Mouse (Mus musculus): ENCODE measurements around the gene Tmem141. TPM values are rescaled to one million over a fixed set of nuclear protein-coding genes. Genes with fewer than 3 reads are reported as not detected.

Tmem141 gene
- polyA plus RNA-seq, 1 experiment from 2014 or later = 20.0 TPM

Other genes starting within 250 kb of the Tmem141 start
- 21.1 and 22.5 TPM in 2 replicates for gene Sapcd2, start 249.7 kb downstream of the Tmem141 start, polyA plus RNA-seq (2015; fragmentation: Nextera tagmentation; extraction: Ambion mirVana)
- gene Entpd2, start 226.1 kb downstream of the Tmem141 start, polyA plus RNA-seq (2015; fragmentation: Nextera tagmentation; extraction: Ambion mirVana) = 3.4 and 4.0 TPM in 2 replicates
- 30.8 TPM in 2 replicates for gene Npdc1, start 222.7 kb downstream of the Tmem141 start, polyA plus RNA-seq (2015; fragmentation: Nextera tagmentation; extraction: Ambion mirVana)
- gene Fut7, start 198.7 kb downstream of the Tmem141 start, polyA plus RNA-seq (2015; fragmentation: Nextera tagmentation; extraction: Ambion mirVana) = 0.35 and 0.46 TPM in 2 replicates
- gene Abca2, start 193.3 kb downstream of the Tmem141 start, polyA plus RNA-seq (2015; fragmentation: Nextera tagmentation; extraction: Ambion mirVana) = 5.4 and 5.8 TPM in 2 replicates
- gene Clic3, start 165.2 kb downstream of the Tmem141 start, polyA plus RNA-seq (2015; fragmentation: Nextera tagmentation; extraction: Ambion mirVana) = 8.0 and 17.9 TPM in 2 replicates
- 37.6 and 40.4 TPM in 2 replicates for gene Paxx, start 160.9 kb downstream of the Tmem141 start, polyA plus RNA-seq (2015; fragmentation: Nextera tagmentation; extraction: Ambion mirVana)
- gene Ptgds, start 152.0 kb downstream of the Tmem141 start, polyA plus RNA-seq (2015; fragmentation: Nextera tagmentation; extraction: Ambion mirVana) = 192 and 202 TPM in 2 replicates
- gene Lcn12, start 128.1 kb downstream of the Tmem141 start, polyA plus RNA-seq (2015; fragmentation: Nextera tagmentation; extraction: Ambion mirVana) = not detected in 2 replicates
- gene Fbxw5, start 121.3 kb downstream of the Tmem141 start, polyA plus RNA-seq (2015; fragmentation: Nextera tagmentation; extraction: Ambion mirVana) = 92.1 and 97.8 TPM in 2 replicates
- gene C8g, start 120.3 kb downstream of the Tmem141 start, polyA plus RNA-seq (2015; fragmentation: Nextera tagmentation; extraction: Ambion mirVana) = 3.9 and 4.3 TPM in 2 replicates
- 27.0 and 27.3 TPM in 2 replicates for gene Traf2, start 75.1 kb downstream of the Tmem141 start, polyA plus RNA-seq (2015; fragmentation: Nextera tagmentation; extraction: Ambion mirVana)
- 288 and 303 TPM in 2 replicates for gene Edf1, start 64.2 kb downstream of the Tmem141 start, polyA plus RNA-seq (2015; fragmentation: Nextera tagmentation; extraction: Ambion mirVana)
- gene Mamdc4, start 47.2 kb downstream of the Tmem141 start, polyA plus RNA-seq (2015; fragmentation: Nextera tagmentation; extraction: Ambion mirVana) = 2.7 and 19.0 TPM in 2 replicates
- gene Phpt1, start 46.8 kb downstream of the Tmem141 start, polyA plus RNA-seq (2015; fragmentation: Nextera tagmentation; extraction: Ambion mirVana) = 180 and 190 TPM in 2 replicates
- gene Ajm1, start 40.2 kb downstream of the Tmem141 start, polyA plus RNA-seq (2015; fragmentation: Nextera tagmentation; extraction: Ambion mirVana) = 0.05 and 0.10 TPM in 2 replicates
- 42.7 and 48.9 TPM in 2 replicates for gene Rabl6, start 13.5 kb downstream of the Tmem141 start, polyA plus RNA-seq (2015; fragmentation: Nextera tagmentation; extraction: Ambion mirVana)
- gene Ccdc183, start 4.3 kb downstream of the Tmem141 start, polyA plus RNA-seq (2015; fragmentation: Nextera tagmentation; extraction: Ambion mirVana) = 0.07 and 0.11 TPM in 2 replicates
- 3.6 and 6.3 TPM in 2 replicates for gene Fcna, start 6.0 kb upstream of the Tmem141 start, polyA plus RNA-seq (2015; fragmentation: Nextera tagmentation; extraction: Ambion mirVana)
- gene Lcn8, start 31.1 kb upstream of the Tmem141 start, polyA plus RNA-seq (2015; fragmentation: Nextera tagmentation; extraction: Ambion mirVana) = not detected in 2 replicates
- not detected in 2 replicates for gene Lcn5, start 35.9 kb upstream of the Tmem141 start, polyA plus RNA-seq (2015; fragmentation: Nextera tagmentation; extraction: Ambion mirVana)
- gene Lcn6, start 54.8 kb upstream of the Tmem141 start, polyA plus RNA-seq (2015; fragmentation: Nextera tagmentation; extraction: Ambion mirVana) = not detected in 2 replicates
- gene Lcn10, start 60.7 kb upstream of the Tmem141 start, polyA plus RNA-seq (2015; fragmentation: Nextera tagmentation; extraction: Ambion mirVana) = not detected in 2 replicates
- gene Obp2a, start 78.0 kb upstream of the Tmem141 start, polyA plus RNA-seq (2015; fragmentation: Nextera tagmentation; extraction: Ambion mirVana) = not detected in 2 replicates
- gene Bmyc, start 84.7 kb upstream of the Tmem141 start, polyA plus RNA-seq (2015; fragmentation: Nextera tagmentation; extraction: Ambion mirVana) = 42.3 and 45.4 TPM in 2 replicates
- gene Obp2b, start 115.0 kb upstream of the Tmem141 start, polyA plus RNA-seq (2015; fragmentation: Nextera tagmentation; extraction: Ambion mirVana) = not detected in 2 replicates
- gene Lcn3, start 143.6 kb upstream of the Tmem141 start, polyA plus RNA-seq (2015; fragmentation: Nextera tagmentation; extraction: Ambion mirVana) = not detected in 2 replicates
- gene Lcn11, start 155.0 kb upstream of the Tmem141 start, polyA plus RNA-seq (2015; fragmentation: Nextera tagmentation; extraction: Ambion mirVana) = not detected in 2 replicates
- 0.26 TPM in 1 of 2 replicates, not detected in the other for gene Gm13539, start 160.3 kb upstream of the Tmem141 start, polyA plus RNA-seq (2015; fragmentation: Nextera tagmentation; extraction: Ambion mirVana)
- gene Glt6d1, start 193.8 kb upstream of the Tmem141 start, polyA plus RNA-seq (2015; fragmentation: Nextera tagmentation; extraction: Ambion mirVana) = not detected in 2 replicates
- gene Lcn9, start 201.1 kb upstream of the Tmem141 start, polyA plus RNA-seq (2015; fragmentation: Nextera tagmentation; extraction: Ambion mirVana) = not detected in 2 replicates
- not detected in 2 replicates for gene Sohlh1, start 225.2 kb upstream of the Tmem141 start, polyA plus RNA-seq (2015; fragmentation: Nextera tagmentation; extraction: Ambion mirVana)
- 0.13 TPM in 1 of 2 replicates, not detected in the other for gene Kcnt1, start 241.7 kb upstream of the Tmem141 start, polyA plus RNA-seq (2015; fragmentation: Nextera tagmentation; extraction: Ambion mirVana)